Mouse (Mus musculus) CH12.LX (cell line): ENCODE measurements around the gene Shisa8.

Source experiments
- CHD2 ChIP-seq: IDR thresholded peaks from 2 replicates; pipeline ENCODE4 v1.6.1; 2011; ENCODE audit warnings: low read length, improper control_type of control experiment
- KAT2A ChIP-seq: IDR thresholded peaks from 2 replicates; pipeline ENCODE4 v1.6.1; 2012; ENCODE audit warnings: low read length, improper control_type of control experiment, inconsistent platforms; ENCODE audit not compliant: insufficient replicate concordance
- MAZ ChIP-seq: IDR thresholded peaks from 2 replicates; pipeline ENCODE4 v1.6.1; 2012; ENCODE audit warnings: low read depth, mild to moderate bottlenecking, inconsistent platforms, low read length, improper control_type of control experiment, moderate library complexity
- NELFE ChIP-seq: IDR thresholded peaks from 2 replicates; pipeline ENCODE4 v1.6.1; 2011; ENCODE audit warnings: low read depth, low read length, improper control_type of control experiment
- TBP ChIP-seq: conservative IDR thresholded peaks from 2 replicates; pipeline ENCODE4 v1.6.1; 2011; ENCODE audit warnings: low read depth, low read length, improper control_type of control experiment
- ZC3H11A ChIP-seq: IDR thresholded peaks from 2 replicates; pipeline ENCODE4 v1.6.1; 2012; ENCODE audit warnings: low read depth, mild to moderate bottlenecking, inconsistent platforms, low read length, improper control_type of control experiment

GRCm38 (mm10) chr15:82192617-82193016 lies 20.0 kb downstream of the Shisa8 start:
- TF ChIP-seq CHD2: no peak
- TF ChIP-seq MAZ: no peak
- TF ChIP-seq KAT2A: no peak
- no peak for TF ChIP-seq ZC3H11A
- no peak for TF ChIP-seq NELFE
- no peak for TF ChIP-seq TBP
